29 mouse cellular contexts compared by ENCODE assay signal in genomic region chr3:137078600-137078975, GRCm38 (mm10).
"Had no signal": no experiment of that assay in that cellular context is flagged by ENCODE, and none has a peak within 500 bp of the region (broad histone marks: within the 10 kb centered on the region; RNA-seq: fewer than 3 reads in every experiment).

No protein-coding gene starts in this region.

- H3K27me3 ChIP-seq: heart, embryonic 12.5 days; hindbrain, embryonic 12.5 days; intestine, embryonic 15.5 days; kidney, embryonic 15.5 days; limb, embryonic 12.5 days; liver, embryonic 13.5 days; liver, embryonic 15.5 days had no signal

- H3K4me3 ChIP-seq: gastrocnemius, adult 2 months; heart, embryonic 10.5 days; heart, embryonic 12.5 days; hindbrain, embryonic 10.5 days; hindbrain, embryonic 12.5 days; intestine, embryonic 15.5 days; kidney, embryonic 15.5 days; limb, embryonic 12.5 days; liver, embryonic 13.5 days; liver, embryonic 15.5 days had no signal

- H3K27ac ChIP-seq: gastrocnemius, adult 2 months; heart, embryonic 10.5 days; hindbrain, embryonic 10.5 days; hindbrain, embryonic 12.5 days; hindbrain, embryonic 14.5 days; intestine, embryonic 15.5 days; kidney, embryonic 15.5 days; kidney, postnatal 0 days; limb, embryonic 12.5 days; liver, embryonic 13.5 days; liver, embryonic 15.5 days had no signal

- DNase-seq: gastrocnemius, adult 2 months; gastrocnemius, postnatal 10 days; gastrocnemius, postnatal 25 days; heart, adult 18-20 months; heart, postnatal 10 days; heart, postnatal 4 days; kidney, adult 11 months; kidney, adult 2 months; kidney, adult 9 months; kidney, postnatal 14 days; kidney, postnatal 36 days; layer of hippocampus, adult 9-11 months; layer of hippocampus, postnatal 36 days; left cerebral cortex, postnatal 4 days; liver; liver, embryonic 13.5 days had no signal

- H3K36me3 ChIP-seq: heart, embryonic 10.5 days; heart, embryonic 12.5 days; hindbrain, embryonic 10.5 days; hindbrain, embryonic 12.5 days; intestine, embryonic 15.5 days; kidney, embryonic 15.5 days; limb, embryonic 12.5 days; liver, embryonic 13.5 days; liver, embryonic 15.5 days had no signal

- H3K4me1 ChIP-seq: heart, embryonic 10.5 days; heart, embryonic 12.5 days; hindbrain, embryonic 10.5 days; hindbrain, embryonic 12.5 days; intestine, embryonic 15.5 days; kidney, embryonic 15.5 days; limb, embryonic 12.5 days; liver, embryonic 13.5 days; liver, embryonic 15.5 days had no signal

- H3K9ac ChIP-seq: heart, embryonic 12.5 days; hindbrain, embryonic 12.5 days; hindbrain, embryonic 14.5 days; intestine, embryonic 15.5 days; kidney, embryonic 15.5 days; limb, embryonic 12.5 days; liver, embryonic 13.5 days; liver, embryonic 15.5 days had no signal

- ATAC-seq: hindbrain, embryonic 16.5 days; inflammation-experienced regulatory T-cells, adult 6 months; intestine, embryonic 15.5 days had no signal

- H3K4me2 ChIP-seq: heart, embryonic 12.5 days; hindbrain, embryonic 12.5 days; hindbrain, embryonic 14.5 days; intestine, embryonic 15.5 days; kidney, embryonic 15.5 days; limb, embryonic 12.5 days; liver, embryonic 11.5 days; liver, embryonic 13.5 days; liver, embryonic 15.5 days had no signal

- H3K9me3 ChIP-seq: heart, embryonic 10.5 days; heart, embryonic 12.5 days; hindbrain, embryonic 10.5 days; hindbrain, embryonic 12.5 days; intestine, embryonic 15.5 days; kidney, embryonic 15.5 days; limb, embryonic 12.5 days; liver, embryonic 13.5 days; liver, embryonic 15.5 days had no signal
